Mouse (Mus musculus): ENCODE measurements around the gene Qprt.
"Not testable (repeated sequence)": the region's sequence is repeated elsewhere in the genome, so short reads cannot be mapped to it uniquely, and the experiment has no call there.

Qprt gene

GRCm38 (mm10) chr7:127098521-127098920, 23.5 kb downstream of the Qprt start:
- DNase-seq (ENCODE audit: low read depth, low spot score): no peak

- no peak for DNase-seq (ENCODE audit: low read depth, low spot score)
These were observed 25.6 kb downstream of the Qprt start for GRCm38 (mm10) chr7:127096456-127096855.

GRCm38 (mm10) chr7:127093914-127094313, 28.1 kb downstream of the Qprt start:
- DNase-seq (ENCODE audit: low read depth, low spot score): no peak

- no peak for DNase-seq (ENCODE audit: low read depth, low spot score)
These were observed 30.7 kb downstream of the Qprt start, which contains the start of gene AI467606 for GRCm38 (mm10) chr7:127091114-127091896. AI467606 (plus strand) TSS chr7:127091359.

GRCm38 (mm10) chr7:127090154-127091113, 31.6 kb downstream of the Qprt start:
- DNase-seq (ENCODE audit: low read depth, low spot score): no peak

GRCm38 (mm10) chr7:127088901-127089845, 32.9 kb downstream of the Qprt start:
- no peak for DNase-seq (ENCODE audit: low read depth, low spot score)

- DNase-seq (ENCODE audit: low read depth, low spot score): no peak
These were observed 33.9 kb downstream of the Qprt start for GRCm38 (mm10) chr7:127088083-127088482.

- DNase-seq (ENCODE audit: low read depth, low spot score): not testable (repeated sequence)
These were observed 34.6 kb downstream of the Qprt start, which contains the start of gene Zg16 for GRCm38 (mm10) chr7:127087278-127088010. Zg16 (minus strand) TSS chr7:127087328.

GRCm38 (mm10) chr7:127085751-127086150, 36.3 kb downstream of the Qprt start:
- not testable (repeated sequence) for DNase-seq (ENCODE audit: low read depth, low spot score)

- DNase-seq (ENCODE audit: low read depth, low spot score): no peak
These were observed 37.2 kb downstream of the Qprt start for GRCm38 (mm10) chr7:127084794-127085193.

- DNase-seq (ENCODE audit: low read depth, low spot score): no peak
These were observed 38.3 kb downstream of the Qprt start for GRCm38 (mm10) chr7:127083689-127084088.

GRCm38 (mm10) chr7:127082995-127083394, 39.0 kb downstream of the Qprt start:
- no peak for DNase-seq (ENCODE audit: low read depth, low spot score)

- DNase-seq (ENCODE audit: low read depth, low spot score): no peak
These were observed 39.8 kb downstream of the Qprt start for GRCm38 (mm10) chr7:127082271-127082670.

GRCm38 (mm10) chr7:127080045-127080444, 42.0 kb downstream of the Qprt start:
- DNase-seq (ENCODE audit: low read depth, low spot score): no peak

GRCm38 (mm10) chr7:127077692-127078091, 44.3 kb downstream of the Qprt start:
- DNase-seq (ENCODE audit: low read depth, low spot score): no peak

- no peak for DNase-seq (ENCODE audit: low read depth, low spot score)
These were observed 45.8 kb downstream of the Qprt start for GRCm38 (mm10) chr7:127076188-127076587.

- no peak for DNase-seq (ENCODE audit: low read depth, low spot score)
These were observed 48.8 kb downstream of the Qprt start for GRCm38 (mm10) chr7:127073221-127073620.

GRCm38 (mm10) chr7:127070871-127071413, 51.1 kb downstream of the Qprt start:
- no peak for DNase-seq (ENCODE audit: low read depth, low spot score)

- DNase-seq (ENCODE audit: low read depth, low spot score): no peak
These were observed 55.7 kb downstream of the Qprt start for GRCm38 (mm10) chr7:127066317-127066716.

- no peak for DNase-seq (ENCODE audit: low read depth, low spot score)
These were observed 56.5 kb downstream of the Qprt start for GRCm38 (mm10) chr7:127065538-127065937.
